Mouse (Mus musculus): ENCODE results near the gene Polr1e. TPM values are rescaled to one million over a fixed set of nuclear protein-coding genes. Genes with fewer than 3 reads are reported as not detected.
"Not testable (repeated sequence)": the region's sequence is repeated elsewhere in the genome, so short reads cannot be mapped to it uniquely, and the experiment has no call there.

Gene Polr1e
- polyA plus RNA-seq, 1 experiment, result 23.7 TPM

- TF ChIP-seq CTCF (IDR thresholded peaks at IDR 0.05; ENCODE audit: borderline replicate concordance, insufficient read depth, low read length) (no peak), POLR2A (IDR thresholded peaks at IDR 0.05; ENCODE audit: low read depth, low read length) (no peak)
- no peak overlapping the region for H3K27ac ChIP-seq (ENCODE audit: insufficient read depth, low read length)
- peak overlapping the region; percentile 82 for H3K4me3 ChIP-seq (ENCODE audit: insufficient read depth, low read length)
- H3K4me1 ChIP-seq (ENCODE audit: control insufficient read depth, insufficient read depth, low read length), result peaks cover 3% of the 10 kb centered on the region; the same call in 1 of the 2 replicates
These were observed 626 bp downstream of the Polr1e start for GRCm38 (mm10) chr4:45019009-45019408.

DNA sequence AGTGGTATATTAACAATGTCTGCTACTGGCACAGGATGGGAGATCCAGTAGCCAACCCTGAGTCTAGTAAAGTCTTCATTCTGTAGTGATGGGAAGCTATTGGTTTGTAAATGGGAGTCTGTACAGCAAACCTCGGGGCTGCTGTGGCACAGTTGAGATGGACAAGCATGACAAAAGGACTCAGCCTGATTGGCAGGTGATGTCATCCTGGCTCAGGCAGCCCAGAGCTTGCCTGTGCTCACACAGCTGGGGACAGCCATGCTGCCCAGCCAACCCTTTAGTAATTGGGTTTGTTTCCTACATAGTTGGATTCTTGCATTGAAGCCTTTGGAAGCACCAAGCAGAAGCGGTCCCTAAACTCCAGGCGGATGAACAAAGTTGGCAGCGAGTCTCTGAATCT lies 8.1 kb downstream of the Polr1e start:
- H3K4me3 ChIP-seq (ENCODE audit: insufficient read depth, low read length), result no peak overlapping the region
- no peaks in the 10 kb centered on the region for H3K4me1 ChIP-seq (ENCODE audit: control insufficient read depth, insufficient read depth, low read length)
- TF ChIP-seq POLR2A (IDR thresholded peaks at IDR 0.05; ENCODE audit: low read depth, low read length), result no peak
- H3K27ac ChIP-seq (ENCODE audit: insufficient read depth, low read length), result no peak overlapping the region

GRCm38 (mm10) chr4:45032586-45032985 lies 14.2 kb downstream of the Polr1e start:
- no peak overlapping the region for H3K4me3 ChIP-seq (ENCODE audit: insufficient read depth, low read length)
- H3K27ac ChIP-seq (ENCODE audit: insufficient read depth, low read length), result no peak overlapping the region
- 0 out of 2 replicates have a peak, but pooled peaks cover 5% of the 10 kb centered on the region for H3K4me1 ChIP-seq (ENCODE audit: control insufficient read depth, insufficient read depth, low read length)
- TF ChIP-seq POLR2A (IDR thresholded peaks at IDR 0.05; ENCODE audit: low read depth, low read length), result no peak
- TF ChIP-seq CTCF (IDR thresholded peaks at IDR 0.05; ENCODE audit: borderline replicate concordance, insufficient read depth, low read length), result no peak

GRCm38 (mm10) chr4:45034693-45035628 lies 16.6 kb downstream of the Polr1e start:
- H3K4me1 ChIP-seq (ENCODE audit: control insufficient read depth, insufficient read depth, low read length), result 0 out of 2 replicates have a peak, but pooled peaks cover 5% of the 10 kb centered on the region
- no peak overlapping the region for H3K4me3 ChIP-seq (ENCODE audit: insufficient read depth, low read length)
- no peak overlapping the region for H3K27ac ChIP-seq (ENCODE audit: insufficient read depth, low read length)
- TF ChIP-seq POLR2A (IDR thresholded peaks at IDR 0.05; ENCODE audit: low read depth, low read length) (no peak), CTCF (IDR thresholded peaks at IDR 0.05; ENCODE audit: borderline replicate concordance, insufficient read depth, low read length) (no peak)

- H3K4me1 ChIP-seq (ENCODE audit: control insufficient read depth, insufficient read depth, low read length), result 0 out of 2 replicates have a peak, but pooled peaks cover 5% of the 10 kb centered on the region
- H3K27ac ChIP-seq (ENCODE audit: insufficient read depth, low read length), result no peak overlapping the region
- no peak for TF ChIP-seq CTCF (IDR thresholded peaks at IDR 0.05; ENCODE audit: borderline replicate concordance, insufficient read depth, low read length)
- TF ChIP-seq POLR2A (IDR thresholded peaks at IDR 0.05; ENCODE audit: low read depth, low read length), result no peak
- no peak overlapping the region for H3K4me3 ChIP-seq (ENCODE audit: insufficient read depth, low read length)
These were observed 17.7 kb downstream of the Polr1e start for GRCm38 (mm10) chr4:45036048-45036447.

- TF ChIP-seq POLR2A (IDR thresholded peaks at IDR 0.05; ENCODE audit: low read depth, low read length), result no peak
- no peak for TF ChIP-seq CTCF (IDR thresholded peaks at IDR 0.05; ENCODE audit: borderline replicate concordance, insufficient read depth, low read length)
- H3K4me3 ChIP-seq (ENCODE audit: insufficient read depth, low read length), result no peak overlapping the region
- H3K27ac ChIP-seq (ENCODE audit: insufficient read depth, low read length), result no peak overlapping the region
- H3K4me1 ChIP-seq (ENCODE audit: control insufficient read depth, insufficient read depth, low read length), result 0 out of 2 replicates have a peak, but pooled peaks cover 5% of the 10 kb centered on the region
These were observed 18.2 kb downstream of the Polr1e start for GRCm38 (mm10) chr4:45036571-45036970.

- Histone ChIP-seq H3K4me1 (ENCODE audit: control insufficient read depth, insufficient read depth, low read length) (0 out of 2 replicates have a peak, but pooled peaks cover 5% of the 10 kb centered on the region), H3K27ac (ENCODE audit: insufficient read depth, low read length) (no peak overlapping the region), H3K4me3 (ENCODE audit: insufficient read depth, low read length) (no peak overlapping the region)
- TF ChIP-seq POLR2A (IDR thresholded peaks at IDR 0.05; ENCODE audit: low read depth, low read length), result no peak
- TF ChIP-seq CTCF (IDR thresholded peaks at IDR 0.05; ENCODE audit: borderline replicate concordance, insufficient read depth, low read length), result no peak
These were observed 19.4 kb downstream of the Polr1e start for GRCm38 (mm10) chr4:45037455-45038410.

DNA sequence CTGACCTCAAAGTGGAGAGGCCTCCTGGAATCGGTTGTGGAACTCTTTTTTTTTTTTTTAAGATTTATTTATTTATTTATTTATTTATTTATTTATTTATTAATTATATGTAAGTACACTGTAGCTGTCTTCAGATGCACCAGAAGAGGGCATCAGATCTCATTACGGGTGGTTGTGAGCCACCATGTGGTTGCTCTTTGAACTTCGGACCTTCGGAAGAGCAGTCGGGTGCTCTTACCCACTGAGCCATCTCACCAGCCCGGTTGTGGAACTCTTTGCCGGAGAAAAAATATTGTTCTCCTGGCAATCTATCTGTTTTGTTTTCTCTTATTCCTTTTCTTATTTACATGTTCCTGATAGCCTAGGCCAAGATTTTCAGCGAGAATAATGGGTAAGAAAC lies 20.5 kb downstream of the Polr1e start:
- not testable (repeated sequence) for H3K4me1 ChIP-seq (ENCODE audit: control insufficient read depth, insufficient read depth, low read length); H3K27ac ChIP-seq (ENCODE audit: insufficient read depth, low read length); H3K4me3 ChIP-seq (ENCODE audit: insufficient read depth, low read length)

DNA sequence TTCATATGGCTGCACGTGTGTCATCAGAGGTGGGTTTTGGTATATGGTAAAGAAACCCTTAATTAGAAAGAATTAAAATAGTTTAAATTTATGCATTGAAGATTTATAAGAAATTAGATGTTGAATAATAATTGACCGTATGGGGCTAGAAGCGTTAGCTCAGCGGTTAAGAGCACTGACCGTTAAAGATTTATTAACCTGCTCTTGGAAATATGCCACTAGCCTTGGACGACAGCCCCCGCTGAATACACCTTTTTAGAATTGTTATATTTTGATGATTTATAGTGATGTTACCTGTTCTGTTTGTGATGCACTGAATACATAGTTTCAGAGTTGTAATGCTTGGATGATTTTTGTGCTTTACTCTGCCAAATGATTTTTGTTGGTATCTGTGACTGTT lies 21.2 kb downstream of the Polr1e start:
- not testable (repeated sequence) for H3K4me1 ChIP-seq (ENCODE audit: control insufficient read depth, insufficient read depth, low read length); H3K27ac ChIP-seq (ENCODE audit: insufficient read depth, low read length); H3K4me3 ChIP-seq (ENCODE audit: insufficient read depth, low read length)

DNA sequence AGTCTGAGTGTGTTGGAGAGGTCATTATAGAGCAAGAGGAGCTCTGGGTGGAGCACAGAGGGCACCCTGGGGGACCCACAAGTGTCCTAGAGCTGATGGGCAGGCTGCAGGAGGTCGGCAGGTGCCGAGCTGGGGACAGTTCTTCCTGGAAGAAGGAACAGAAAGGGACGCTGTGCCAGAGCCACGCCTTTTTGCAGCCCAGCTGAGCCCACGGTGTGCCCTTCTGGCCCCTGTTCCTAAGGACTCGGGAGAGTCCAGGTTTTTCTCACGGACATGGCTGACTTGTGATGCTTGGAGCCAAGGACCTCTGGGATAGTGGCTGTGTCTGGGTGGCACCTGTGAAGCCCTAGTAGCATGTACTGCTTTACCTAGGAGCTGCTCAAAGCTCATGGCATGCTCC lies 22.4 kb downstream of the Polr1e start:
- no peak overlapping the region for H3K4me3 ChIP-seq (ENCODE audit: insufficient read depth, low read length)
- no peaks in the 10 kb centered on the region for H3K4me1 ChIP-seq (ENCODE audit: control insufficient read depth, insufficient read depth, low read length)
- no peak overlapping the region for H3K27ac ChIP-seq (ENCODE audit: insufficient read depth, low read length)
- no peak for TF ChIP-seq CTCF (IDR thresholded peaks at IDR 0.05; ENCODE audit: borderline replicate concordance, insufficient read depth, low read length)
- no peak for TF ChIP-seq POLR2A (IDR thresholded peaks at IDR 0.05; ENCODE audit: low read depth, low read length)

All from embryonic fibroblast, embryonic 13.5 days (primary cell).